In the genomic region with DNA sequence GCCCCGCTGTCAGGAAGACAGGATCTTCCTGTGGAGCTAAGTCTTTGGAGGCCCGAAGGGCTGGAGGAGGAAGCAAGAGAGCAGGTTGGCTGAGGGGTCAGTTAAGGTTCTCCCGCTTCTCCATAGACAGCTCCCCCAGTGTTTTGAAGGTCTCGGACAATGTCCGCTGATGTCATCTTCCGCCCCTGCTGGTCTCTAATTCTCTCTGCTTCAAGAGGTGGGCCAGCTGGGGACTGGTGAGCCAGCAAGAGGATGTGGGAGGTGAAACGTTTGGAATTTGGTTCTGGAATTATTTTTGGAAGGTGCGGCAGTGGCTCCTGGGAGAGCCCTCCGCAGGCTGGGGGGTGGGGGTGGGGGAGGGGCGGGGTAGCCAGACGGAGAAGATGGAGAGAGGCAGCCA, we compare ENCODE assay signal across 11 mouse cellular contexts. TPM values are rescaled to one million over a fixed set of nuclear protein-coding genes. Genes with fewer than 3 reads are reported as not detected.
DNase-seq lines count a peak whose midpoint lies in the region; ATAC-seq and TF ChIP-seq lines count a peak whose summit lies in the region.
"Had no signal": no experiment of that assay in that cellular context is flagged by ENCODE, and none has a peak within 500 bp of the region (broad histone marks: within the 10 kb centered on the region; RNA-seq: fewer than 3 reads in every experiment).

No protein-coding gene starts in this region.

- peak overlapping the region; percentile 33; the same call in 1 of the 2 replicates for H3K4me3 ChIP-seq in testis, adult 2 months (ENCODE audit: control insufficient read depth, low read depth, low read length)
- 0 out of 2 replicates have a peak overlapping the region, but pooled peaks have one; percentile 10 for H3K4me3 ChIP-seq in heart, embryonic 11.5 days (ENCODE audit: low read depth, low read length)
- H3K4me3 ChIP-seq in kidney, embryonic 16.5 days (ENCODE audit: low read length): no peak overlapping the region
- no peak overlapping the region for H3K4me3 ChIP-seq in layer of hippocampus, adult 2 months
- no peak overlapping the region for H3K4me3 ChIP-seq in forebrain, embryonic 15.5 days
- H3K4me3 ChIP-seq: midbrain, embryonic 12.5 days had no signal

- no peak for DNase-seq in testis, postnatal 10 days (ENCODE audit: low spot score)
- no peak for DNase-seq in layer of hippocampus, adult 2 months (ENCODE audit: low spot score in 2 of 2)
- DNase-seq in right cerebral cortex, postnatal 4 days: no peak
- DNase-seq: thymus, postnatal 36 days had no signal

- 0 out of 2 replicates have a peak, but pooled peaks cover 3% of the 10 kb centered on the region for H3K9me3 ChIP-seq in heart, embryonic 11.5 days (replicated peaks; ENCODE audit: control insufficient read depth, low read length)
- H3K9me3 ChIP-seq in kidney, embryonic 16.5 days (ENCODE audit: low read length): peaks cover 9% of the 10 kb centered on the region
- no peaks in the 10 kb centered on the region for H3K9me3 ChIP-seq in forebrain, embryonic 15.5 days

- 0 out of 2 replicates have a peak overlapping the region, but pooled peaks have one; percentile 22 for H3K9ac ChIP-seq in heart, embryonic 11.5 days (ENCODE audit: low read depth, low read length)
- H3K9ac ChIP-seq in kidney, embryonic 16.5 days (replicated peaks; ENCODE audit: low read length): no peak overlapping the region
- H3K9ac ChIP-seq in forebrain, embryonic 15.5 days (replicated peaks): no peak overlapping the region
- H3K9ac ChIP-seq: midbrain, embryonic 12.5 days had no signal

- H3K4me1 ChIP-seq in testis, adult 2 months (ENCODE audit: control insufficient read depth, insufficient read depth, low read length): peaks cover 7% of the 10 kb centered on the region
- peaks cover 12% of the 10 kb centered on the region for H3K4me1 ChIP-seq in heart, embryonic 11.5 days (ENCODE audit: control insufficient read depth, insufficient read depth, low read length)
- peaks cover 19% of the 10 kb centered on the region for H3K4me1 ChIP-seq in kidney, embryonic 16.5 days (ENCODE audit: insufficient read depth, low read length)
- no peaks in the 10 kb centered on the region for H3K4me1 ChIP-seq in forebrain, embryonic 15.5 days

- H3K27ac ChIP-seq in testis, adult 2 months (ENCODE audit: control insufficient read depth, insufficient read depth, low read depth, low read length): no peak overlapping the region
- H3K27ac ChIP-seq in heart, embryonic 11.5 days (ENCODE audit: low read depth, low read length): peak overlapping the region; percentile 32
- no peak overlapping the region for H3K27ac ChIP-seq in kidney, embryonic 16.5 days (ENCODE audit: low read length)
- no peak overlapping the region for H3K27ac ChIP-seq in layer of hippocampus, adult 2 months
- H3K27ac ChIP-seq in forebrain, embryonic 15.5 days (replicated peaks): no peak overlapping the region
- H3K27ac ChIP-seq: midbrain, embryonic 12.5 days had no signal

- 20% methylated on average over 11 of the region's 11 CpGs for WGBS in heart, embryonic 11.5 days (ENCODE audit: insufficient replicate concordance)
- WGBS in kidney, embryonic 16.5 days: 18% methylated on average over 11 of the region's 11 CpGs
- 48% methylated on average over 11 of the region's 11 CpGs for WGBS in forebrain, embryonic 15.5 days

- no peak for TF ChIP-seq CTCF in testis, adult 2 months (IDR thresholded peaks at IDR 0.05; ENCODE audit: control insufficient read depth, insufficient read depth, insufficient replicate concordance, low read depth, low read length)
- no peak; the same call in 1 of the 2 replicates for TF ChIP-seq CTCF in layer of hippocampus, adult 2 months (conservative IDR thresholded peaks at IDR 0.05)

- no peak for TF ChIP-seq POLR2A in testis, adult 2 months (IDR thresholded peaks at IDR 0.05; ENCODE audit: control insufficient read depth, low read depth, low read length)

- no peak for ATAC-seq in heart, embryonic 11.5 days (replicated peaks; ENCODE audit: insufficient number of reproducible peaks, low FRiP score, low TSS enrichment)
- peak; percentile 75; the same call in 1 of the 2 replicates for ATAC-seq in kidney, embryonic 16.5 days (ENCODE audit: low FRiP score, low TSS enrichment)
- ATAC-seq in forebrain, embryonic 15.5 days (replicated peaks): no peak
- ATAC-seq: Patski had no signal

- H3K36me3 ChIP-seq in testis, adult 2 months (ENCODE audit: control insufficient read depth, insufficient read depth, low read length): no peaks in the 10 kb centered on the region
- H3K36me3 ChIP-seq in heart, embryonic 11.5 days (ENCODE audit: control insufficient read depth, insufficient read depth, low read length): no peaks in the 10 kb centered on the region
- H3K36me3 ChIP-seq in kidney, embryonic 16.5 days (ENCODE audit: insufficient read depth, low read length): no peaks in the 10 kb centered on the region
- H3K36me3 ChIP-seq in forebrain, embryonic 15.5 days: no peaks in the 10 kb centered on the region
- H3K36me3 ChIP-seq: midbrain, embryonic 12.5 days had no signal

- peak overlapping the region; percentile 49 for H3K4me2 ChIP-seq in heart, embryonic 11.5 days
- no peak overlapping the region for H3K4me2 ChIP-seq in kidney, embryonic 16.5 days (replicated peaks; ENCODE audit: low read depth, low read length)
- H3K4me2 ChIP-seq in forebrain, embryonic 15.5 days (replicated peaks): no peak overlapping the region
- H3K4me2 ChIP-seq: midbrain, embryonic 12.5 days had no signal

- H3K27me3 ChIP-seq in testis, adult 2 months (ENCODE audit: control insufficient read depth, insufficient read depth, low read length): no peaks in the 10 kb centered on the region
- no peaks in the 10 kb centered on the region for H3K27me3 ChIP-seq in heart, embryonic 11.5 days (ENCODE audit: control insufficient read depth, insufficient read depth, low read length)
- H3K27me3 ChIP-seq in kidney, embryonic 16.5 days (ENCODE audit: insufficient read depth, low read length): no peaks in the 10 kb centered on the region
- no peaks in the 10 kb centered on the region for H3K27me3 ChIP-seq in forebrain, embryonic 15.5 days
- H3K27me3 ChIP-seq: Patski had no signal

RNA-seq across cellular contexts. Expression of gene Etv4, which starts 35.7 kb away (rescaled TPM):
- 0.53 and 1.1 TPM in 2 replicates for polyA plus RNA-seq in testis, adult 2 months (2012; rRNA removed)
- polyA plus RNA-seq in heart, embryonic 11.5 days (2014; fragmentation: Nextera tagmentation; extraction: Ambion mirVana): 4.5 and 8.7 TPM in 2 replicates
- polyA plus RNA-seq in kidney, embryonic 16.5 days (2015; fragmentation: Nextera tagmentation; extraction: Ambion mirVana): 51.0 and 63.2 TPM in 2 replicates
- 10 to 100 TPM; 10.1 to 10.7 TPM for total RNA-seq in layer of hippocampus, adult 2 months (2021)
- 5.7 and 6.1 TPM in 2 replicates for polyA plus RNA-seq in forebrain, embryonic 15.5 days (2015; fragmentation: Nextera tagmentation; extraction: Ambion mirVana)
- total RNA-seq: common myeloid progenitor, adult 5-6 weeks had no signal

Comparison
In these comparisons a context has a peak if more than half of its experiments do, and no peak if none do; other contexts are left out.
1. H3K4me3 ChIP-seq: peak in testis, adult 2 months (single experiment) and heart, embryonic 11.5 days (single experiment); none in kidney, embryonic 16.5 days (single experiment), layer of hippocampus, adult 2 months (single experiment) and forebrain, embryonic 15.5 days (single experiment).